Mouse (Mus musculus) right cerebral cortex, postnatal 14 days (tissue): ENCODE data around the gene Cop1.
A peak's percentile ranks its signal among the peaks of the same experiment; 100 is the strongest.

Experiments
- DNase-seq: peaks from one replicate; pipeline ENCODE4 v3.0.0; 2022

The Cop1 gene

DNA sequence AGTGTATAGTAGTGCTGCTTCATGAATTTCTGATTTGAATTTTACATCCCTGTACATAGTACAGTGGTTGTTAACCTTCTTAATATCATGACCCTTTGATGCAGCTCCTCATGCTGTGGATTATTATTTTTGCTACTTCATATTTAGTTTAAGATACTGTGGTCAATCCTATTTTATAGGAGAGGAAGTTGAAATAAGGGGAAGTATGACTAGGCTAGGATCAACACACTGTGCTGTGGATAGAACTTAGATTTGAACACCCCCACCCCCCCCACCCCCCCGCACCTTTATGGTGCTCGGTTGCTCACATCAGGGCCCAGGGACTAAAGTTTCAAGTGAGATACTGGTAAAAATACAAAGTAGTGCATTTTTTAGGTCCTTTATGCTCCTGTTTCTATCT lies 58.7 kb downstream of the Cop1 start:
- no peak for DNase-seq

DNA sequence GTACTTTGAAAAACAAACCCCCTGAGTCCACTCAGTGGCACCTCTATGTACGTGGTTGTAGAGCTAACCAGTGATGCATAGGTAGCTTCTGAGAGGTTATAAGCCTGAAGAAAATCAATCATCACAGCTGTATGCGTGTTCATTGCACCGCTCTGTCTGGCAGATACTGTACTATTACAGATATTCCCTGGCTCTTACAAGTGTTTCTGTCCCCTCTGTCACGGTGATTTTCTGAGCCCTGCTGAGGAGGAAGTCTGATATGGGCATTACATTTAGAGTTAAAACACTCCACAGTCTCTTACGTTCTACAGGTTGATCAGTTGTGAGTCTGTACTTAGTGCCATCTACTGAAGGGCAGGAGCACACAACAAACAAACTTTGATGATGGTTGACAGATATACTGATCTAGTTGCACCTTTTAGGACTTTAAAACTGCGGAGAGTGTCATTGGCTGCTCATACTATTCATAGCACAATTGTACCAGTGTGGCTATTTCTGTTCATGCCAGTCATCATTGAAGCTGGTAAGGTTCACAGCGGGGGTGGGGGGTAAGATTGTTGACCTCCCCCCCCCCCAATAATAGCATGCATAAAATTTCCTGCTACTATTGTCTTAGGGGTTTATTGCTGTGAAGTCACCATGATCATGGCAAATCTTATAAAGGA lies 69.4 kb downstream of the Cop1 start:
- DNase-seq: no peak

DNA sequence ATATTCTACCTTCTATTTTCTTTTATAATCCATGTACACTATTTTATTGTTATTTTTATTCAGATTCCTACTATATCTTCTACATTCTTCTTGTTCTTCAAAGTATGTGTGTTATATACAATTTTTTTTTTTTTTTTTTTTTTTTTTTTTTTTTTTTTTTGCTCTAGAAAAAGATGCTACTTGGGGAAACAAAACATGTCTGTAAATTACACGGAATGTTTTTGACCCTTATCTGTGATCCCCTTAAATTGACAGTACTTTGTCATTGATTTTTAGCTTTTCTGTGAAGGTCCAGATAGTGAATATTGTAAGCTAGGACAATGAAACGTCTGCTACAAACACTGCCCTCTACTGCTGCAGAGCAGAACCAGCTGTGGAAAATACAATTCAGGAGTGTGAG lies 81.5 kb downstream of the Cop1 start:
- no peak for DNase-seq

DNA sequence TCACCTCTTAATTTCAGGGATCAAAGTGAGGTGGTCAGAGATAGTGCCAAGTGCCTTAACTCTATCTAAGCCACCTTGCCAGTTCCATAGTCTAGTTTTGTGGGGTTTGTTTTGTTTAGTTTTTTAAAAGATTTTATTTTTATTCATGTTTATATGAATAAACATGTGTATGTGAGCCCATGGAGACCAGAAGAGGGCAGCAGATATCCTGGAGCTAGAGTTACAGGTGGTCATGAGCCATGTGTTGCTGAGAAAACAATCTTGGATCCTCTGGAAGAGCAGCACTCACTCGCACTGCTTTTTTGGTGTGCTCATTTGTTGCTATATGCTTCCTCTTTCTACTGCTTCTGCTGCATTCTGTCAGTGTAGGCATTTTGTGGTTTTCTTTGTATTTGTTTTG lies 90.5 kb downstream of the Cop1 start:
- no peak for DNase-seq

DNA sequence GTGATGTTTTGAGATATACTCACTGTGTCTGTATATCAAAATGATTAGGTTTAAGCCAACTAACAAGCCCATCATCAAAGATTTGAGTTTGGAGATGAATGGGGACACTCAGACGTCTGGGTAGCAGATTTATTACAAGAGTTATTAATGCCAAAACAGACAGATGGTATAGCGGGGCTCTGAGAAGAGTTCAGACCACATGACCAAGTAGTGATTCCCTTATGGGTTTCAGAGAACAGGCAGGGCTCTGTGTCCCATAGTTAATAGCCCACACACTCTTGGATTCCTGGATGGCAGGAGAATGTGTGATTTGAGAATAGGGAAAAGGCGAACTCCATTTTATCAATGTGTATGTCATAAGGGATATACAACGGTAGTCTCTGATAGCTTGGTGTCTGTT lies 98.9 kb downstream of the Cop1 start:
- DNase-seq: no peak

DNA sequence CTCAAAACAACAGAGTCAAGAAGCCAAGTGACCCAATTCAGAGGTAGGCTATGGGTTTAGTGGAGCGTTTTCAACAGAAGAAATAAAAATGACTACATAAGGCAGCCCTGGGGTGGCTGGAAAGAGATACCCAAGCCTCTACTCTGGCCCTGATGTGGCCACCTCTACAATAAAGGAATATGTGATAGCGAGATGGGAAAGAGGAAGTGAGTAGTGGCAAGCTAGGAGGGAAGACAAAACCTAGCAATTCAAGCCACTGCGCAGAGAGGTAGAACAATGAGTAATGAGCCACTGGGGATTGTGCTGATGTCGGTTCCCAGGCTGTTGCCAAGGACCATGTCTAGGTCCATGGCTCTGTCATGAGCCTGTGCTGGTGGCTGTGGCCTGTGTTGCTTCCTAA lies 102.0 kb downstream of the Cop1 start:
- DNase-seq: no peak

DNA sequence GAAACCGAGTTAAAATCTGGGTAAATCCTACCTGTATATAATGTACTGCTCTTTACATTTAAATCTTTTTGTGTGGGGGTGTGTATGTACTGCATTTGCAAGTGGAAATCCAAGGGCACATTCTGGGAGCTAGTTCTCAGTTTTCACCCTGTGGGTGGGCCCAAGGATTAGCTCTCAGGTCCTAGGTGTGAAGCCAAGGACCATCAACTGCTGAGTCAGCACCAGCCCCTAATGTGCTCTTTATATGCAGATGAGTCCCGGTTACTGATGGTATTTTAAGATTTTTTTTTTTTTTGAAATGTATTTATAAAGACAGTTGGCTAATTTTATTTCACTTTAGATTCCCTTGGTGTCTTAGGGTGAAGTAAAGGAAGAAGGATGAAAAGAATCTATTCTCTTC lies 110.2 kb downstream of the Cop1 start:
- no peak for DNase-seq

DNA sequence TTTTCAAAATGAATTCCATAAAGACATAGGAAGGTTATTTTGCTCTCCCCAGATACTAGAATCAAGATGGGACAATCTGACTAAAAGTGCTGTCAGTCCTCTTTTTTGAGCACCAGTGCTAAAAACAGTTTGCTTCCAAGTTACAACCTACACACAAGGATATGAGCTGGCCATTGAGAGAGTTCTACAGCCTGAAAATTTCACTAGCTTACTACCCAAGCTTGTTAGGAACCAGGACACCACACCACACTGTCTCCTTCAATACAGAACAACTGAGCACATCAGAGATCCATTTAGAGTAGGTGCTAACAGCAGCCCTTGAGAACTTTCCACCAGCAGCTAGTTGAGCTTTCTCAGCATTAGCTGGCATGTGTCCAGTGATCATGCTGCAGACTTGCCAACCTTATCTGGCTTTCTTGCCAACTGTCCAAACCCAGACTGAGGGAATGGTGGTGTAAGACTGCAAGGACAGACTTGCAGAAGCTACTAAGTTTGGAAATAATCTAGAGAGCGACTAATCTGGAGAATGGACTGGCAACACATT lies 123.0 kb downstream of the Cop1 start:
- DNase-seq: no peak

DNA sequence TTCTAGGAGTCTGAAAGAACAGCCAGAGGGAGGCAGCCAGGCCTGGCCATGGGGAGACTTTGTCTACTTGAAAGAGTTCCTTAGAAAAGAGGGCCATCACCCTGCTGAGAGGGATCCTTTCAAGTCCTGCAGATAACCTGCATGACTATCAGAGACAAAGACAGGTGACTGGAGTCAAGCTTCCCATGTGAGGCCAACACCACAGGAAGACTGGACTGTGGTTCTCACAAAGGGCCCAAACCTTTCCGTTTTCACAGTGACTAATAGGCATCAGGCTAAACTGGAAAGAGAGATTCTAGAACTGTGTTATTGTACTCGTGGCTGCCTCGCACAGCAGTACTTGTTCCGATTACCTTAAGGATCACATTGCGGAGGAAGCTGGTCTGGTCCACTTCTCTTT lies 126.6 kb downstream of the Cop1 start:
- no peak for DNase-seq

DNA sequence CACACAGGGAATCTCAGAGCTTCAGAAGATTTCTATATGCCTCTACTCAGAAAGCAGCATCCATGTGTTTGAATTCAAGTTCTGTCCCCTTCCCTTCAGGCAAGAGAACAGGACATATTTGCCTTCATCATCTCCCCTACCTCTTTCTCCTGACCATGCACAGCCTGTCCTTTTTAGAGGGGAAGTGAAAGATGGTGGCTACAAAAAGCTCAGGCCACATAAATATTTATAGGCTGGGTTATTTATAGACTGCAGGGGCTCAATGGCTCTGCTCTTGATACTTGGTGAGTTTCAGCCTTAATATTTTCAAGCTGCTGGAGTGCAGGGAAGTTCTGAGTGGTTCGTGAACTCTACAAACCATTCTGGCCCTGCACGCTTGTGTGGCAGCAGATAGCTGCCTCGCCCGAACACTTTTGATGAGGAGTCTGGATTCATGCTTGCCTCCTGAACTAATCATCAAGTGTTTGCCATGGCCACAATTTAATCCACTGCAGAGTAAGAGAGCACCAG lies 139.8 kb downstream of the Cop1 start:
- DNase-seq: no peak

DNA sequence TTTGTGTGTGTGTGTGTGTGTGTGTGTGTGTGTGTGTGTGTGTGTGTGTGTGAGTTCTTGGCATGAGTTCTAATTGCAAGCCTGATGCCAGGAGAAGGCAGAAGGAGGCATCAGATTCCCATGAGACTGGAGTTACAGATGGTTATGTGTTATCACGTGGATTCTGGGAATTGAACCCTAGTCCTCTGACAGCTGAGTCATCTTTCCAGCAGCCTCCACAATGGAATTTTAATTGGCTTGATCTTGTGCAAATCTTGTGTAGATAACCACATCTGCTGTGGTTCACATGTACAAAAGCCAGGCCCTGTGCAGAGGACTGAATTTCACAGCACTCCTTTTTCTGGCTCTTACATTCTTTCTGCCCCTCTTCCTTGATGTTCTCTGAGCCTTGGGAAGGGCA lies 150.1 kb downstream of the Cop1 start:
- no peak for DNase-seq

DNA sequence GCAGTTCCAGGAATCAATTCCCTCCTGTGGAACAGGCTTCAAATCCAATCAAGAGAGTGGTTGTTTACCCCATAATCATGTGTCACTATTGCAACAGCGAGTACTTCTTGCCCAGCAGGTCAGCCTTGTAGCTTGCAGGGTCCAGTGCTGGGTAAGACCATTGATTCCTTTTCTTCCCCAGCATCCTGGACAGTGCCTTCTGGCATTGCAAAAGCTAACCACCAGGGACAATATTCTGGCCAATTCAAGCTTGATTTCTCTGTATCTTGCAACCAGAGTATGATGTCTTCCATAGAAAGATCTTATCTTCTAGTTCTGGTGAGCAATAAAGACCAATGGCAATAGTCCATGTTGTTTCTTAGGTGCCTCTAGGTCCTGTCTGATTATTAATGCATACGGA lies 150.8 kb downstream of the Cop1 start:
- no peak for DNase-seq

DNA sequence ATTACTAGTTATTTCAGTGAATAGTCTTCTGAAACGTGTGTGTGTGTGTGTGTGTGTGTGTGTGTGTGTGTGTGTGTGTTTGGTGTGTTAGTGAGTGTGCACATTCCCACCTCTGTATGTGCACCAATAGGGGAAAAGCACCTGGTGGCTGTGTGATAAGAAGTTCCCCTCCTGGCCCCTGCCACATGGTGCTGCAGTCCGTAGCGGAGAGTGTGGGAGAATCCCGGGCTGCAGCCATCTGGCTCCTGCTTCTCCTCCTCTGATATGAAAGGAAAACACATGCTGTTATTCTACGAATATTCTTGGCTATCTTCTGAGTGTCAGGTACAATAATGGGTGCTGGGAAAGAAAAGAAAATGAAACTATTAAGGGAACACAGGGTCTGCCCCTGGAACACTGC lies 154.3 kb downstream of the Cop1 start:
- peak; percentile 28 for DNase-seq

DNA sequence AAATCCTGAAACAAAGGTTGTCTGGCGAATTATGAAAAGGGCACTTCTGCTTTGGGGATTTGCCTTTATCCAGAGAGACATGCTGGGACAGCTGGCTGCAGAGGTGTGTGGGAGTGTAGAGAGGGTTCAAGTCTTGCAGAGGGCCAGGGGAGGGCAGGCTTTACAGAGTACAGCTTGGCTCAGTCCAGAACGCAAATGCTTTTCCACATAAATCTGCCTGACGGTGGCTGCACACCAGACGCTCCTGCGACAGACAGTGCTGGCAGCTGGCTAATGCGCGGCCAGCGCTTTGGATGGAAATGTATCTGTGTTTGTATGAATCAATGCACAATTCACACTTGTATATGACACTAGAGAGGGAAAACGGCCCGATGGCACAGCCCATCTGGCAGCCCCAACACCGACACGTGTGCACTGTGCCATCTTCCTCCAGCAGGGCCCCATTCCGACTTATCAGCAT lies 156.5 kb downstream of the Cop1 start:
- DNase-seq: no peak

DNA sequence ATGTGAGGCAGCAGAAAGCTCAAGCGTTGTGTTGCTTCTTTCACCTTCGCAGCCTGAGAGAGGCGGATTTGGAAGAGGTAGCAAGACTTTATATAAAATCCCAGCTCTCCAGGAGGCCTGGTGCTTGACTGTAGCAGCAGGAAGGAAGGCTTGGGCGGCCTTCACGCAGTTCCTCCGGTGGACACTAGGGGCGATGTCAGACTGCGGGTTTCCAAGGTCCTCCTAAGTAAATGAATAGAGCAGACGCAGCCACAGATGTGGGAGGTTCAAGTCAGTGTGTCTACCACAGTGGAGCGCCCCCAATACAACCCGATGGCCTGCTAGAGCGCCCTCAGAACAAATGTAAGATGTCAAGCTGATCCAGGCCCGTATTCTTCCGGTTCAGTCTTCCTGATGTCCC lies 157.9 kb downstream of the Cop1 start:
- DNase-seq: peak; percentile 78

DNA sequence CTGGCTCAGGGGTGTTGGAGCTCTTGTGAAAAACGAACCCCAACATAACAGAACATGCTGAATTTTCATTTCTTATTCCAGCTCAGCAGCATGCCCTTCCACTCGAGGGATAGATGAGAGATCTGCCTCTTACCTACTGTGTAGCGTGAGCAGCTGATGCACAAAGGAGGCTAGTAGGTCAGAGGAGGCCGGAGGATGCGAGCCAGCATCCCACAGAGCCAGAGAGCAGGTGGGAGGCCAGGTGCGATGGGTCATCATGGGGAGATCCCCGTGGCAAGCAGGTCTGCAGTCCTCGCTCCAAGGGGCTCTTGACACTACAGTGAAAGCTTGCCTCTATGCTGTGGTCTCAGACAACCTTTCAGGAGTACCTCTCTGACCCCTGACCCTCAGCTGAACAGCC lies 160.5 kb downstream of the Cop1 start:
- DNase-seq: no peak

DNA sequence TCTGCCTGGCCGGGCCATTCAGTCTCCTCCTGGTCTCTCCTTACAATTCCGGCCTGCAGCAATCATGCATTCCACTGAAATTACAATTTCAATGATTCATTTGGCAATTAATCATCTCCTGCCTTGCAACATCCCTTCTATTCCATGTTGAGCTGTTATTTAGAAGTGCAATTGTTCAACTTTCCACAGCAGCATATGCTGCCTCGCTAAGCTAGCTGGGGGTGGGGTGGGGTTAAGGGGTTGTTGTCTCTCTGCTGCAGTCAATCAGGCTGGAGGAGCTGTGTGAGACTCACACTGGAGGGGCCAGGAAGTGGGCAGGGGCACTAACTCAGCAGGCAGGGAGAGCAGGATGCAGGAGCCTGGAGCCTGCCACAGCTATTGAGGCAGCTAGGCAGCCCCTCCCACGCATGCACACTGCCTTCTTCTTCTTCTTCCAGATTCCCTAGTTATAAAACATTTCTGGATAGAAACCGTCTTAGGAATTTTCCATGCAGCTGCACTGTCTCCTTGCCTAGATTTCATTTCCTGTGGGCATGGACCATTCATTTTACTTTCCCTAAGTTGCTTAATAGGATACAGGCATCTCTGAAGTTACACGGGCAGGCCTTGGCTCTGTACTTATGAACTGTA lies 161.1 kb downstream of the Cop1 start:
- DNase-seq: peak; percentile 68

DNA sequence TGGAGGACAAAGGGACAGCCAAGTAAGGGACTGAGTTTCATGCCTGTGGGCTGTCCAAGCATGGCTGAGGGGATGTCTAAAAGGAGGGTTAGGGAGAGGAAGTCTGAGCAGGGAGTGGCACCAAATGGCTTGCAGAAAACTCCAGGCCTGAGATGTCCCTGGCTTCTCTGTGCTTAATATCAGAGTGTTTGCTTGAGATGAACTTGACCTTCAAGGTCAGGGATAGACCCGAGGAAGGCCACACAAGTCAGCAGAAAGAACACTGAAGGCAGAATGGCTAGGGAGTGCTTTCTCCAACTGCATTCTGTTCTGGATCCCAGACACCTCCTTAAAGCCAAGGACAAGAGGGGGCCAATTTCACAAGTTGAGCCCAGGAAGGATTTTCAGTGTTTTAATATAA lies 161.8 kb downstream of the Cop1 start:
- DNase-seq: no peak

DNA sequence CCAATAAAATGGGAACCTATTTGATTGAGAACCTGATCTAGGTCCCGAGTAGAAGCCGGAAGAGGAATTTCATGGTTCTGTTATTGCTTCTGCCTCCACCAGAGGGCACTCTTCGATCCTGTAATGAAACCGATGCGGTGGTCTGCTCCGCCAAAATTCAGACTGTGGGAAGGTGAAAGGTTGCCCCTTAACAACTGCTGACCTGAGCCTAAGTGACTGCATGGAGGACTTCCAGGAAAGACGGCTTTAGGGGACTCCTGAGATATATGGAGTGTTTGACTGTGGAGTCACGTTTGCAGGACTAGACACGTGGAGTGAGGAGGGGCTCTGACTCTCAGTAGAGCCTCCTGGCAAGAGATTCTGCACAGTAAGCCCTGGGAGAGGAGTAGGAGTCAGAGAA lies 164.4 kb downstream of the Cop1 start:
- peak; percentile 50 for DNase-seq
